Mouse (Mus musculus): Measurements from ENCODE around the gene Fam234b. TPM values are rescaled to one million over a fixed set of nuclear protein-coding genes. Genes with fewer than 3 reads are reported as not detected.

The Fam234b gene
- total and polyA plus RNA-seq, 3 experiments = 7.5 to 37.3 (median 18.3) TPM

DNA sequence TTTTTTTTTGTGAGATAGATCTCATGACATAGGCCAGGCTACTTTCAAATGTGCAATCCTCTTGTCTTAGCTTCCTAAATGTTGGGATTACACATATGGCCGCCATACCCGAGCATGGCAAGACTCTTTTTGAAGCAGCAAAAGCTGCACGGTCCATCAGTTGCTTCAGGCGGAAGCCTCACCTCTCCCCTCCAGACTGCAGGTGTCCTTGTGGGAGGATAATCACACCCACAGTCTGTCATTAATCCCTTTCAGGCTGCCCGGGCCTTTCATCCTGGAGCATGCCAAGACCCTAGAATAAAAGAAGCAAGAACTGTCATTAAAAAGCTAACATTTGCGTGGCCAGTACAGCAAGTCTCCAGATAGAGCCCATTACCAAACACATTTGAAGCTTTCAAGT is 71.8 kb downstream of the Fam234b start:
- no peaks in the 10 kb centered on the region for H3K4me1 ChIP-seq (ENCODE audit: insufficient read depth, low read depth, low read length)
- no peaks in the 10 kb centered on the region for H3K27me3 ChIP-seq (ENCODE audit: insufficient read depth, low read length)
- DNase-seq (ENCODE audit: low spot score) (no peak), ATAC-seq (ENCODE audit: extremely low read depth, insufficient number of reproducible peaks, low FRiP score, poor library complexity, severe bottlenecking) (no peak)
- H3K9me3 ChIP-seq (replicated peaks) = peaks cover 32% of the 10 kb centered on the region
- TF ChIP-seq TAL1 (conservative IDR thresholded peaks at IDR 0.05; ENCODE audit: low read depth, low read length) (no peak), POLR2AphosphoS5 (IDR thresholded peaks at IDR 0.05; ENCODE audit: insufficient replicate concordance, low read depth, low read length) (no peak), GATA1 (IDR thresholded peaks at IDR 0.05; ENCODE audit: borderline replicate concordance, low read length) (no peak), GATA2 (IDR thresholded peaks at IDR 0.05; ENCODE audit: borderline replicate concordance, low read depth, low read length) (no peak), CTCF (IDR thresholded peaks at IDR 0.05; ENCODE audit: low read depth, low read length) (no peak)
- no peak overlapping the region for H3K4me3 ChIP-seq (ENCODE audit: low read depth, low read length)
- H3K36me3 ChIP-seq (replicated peaks) = no peaks in the 10 kb centered on the region

DNA sequence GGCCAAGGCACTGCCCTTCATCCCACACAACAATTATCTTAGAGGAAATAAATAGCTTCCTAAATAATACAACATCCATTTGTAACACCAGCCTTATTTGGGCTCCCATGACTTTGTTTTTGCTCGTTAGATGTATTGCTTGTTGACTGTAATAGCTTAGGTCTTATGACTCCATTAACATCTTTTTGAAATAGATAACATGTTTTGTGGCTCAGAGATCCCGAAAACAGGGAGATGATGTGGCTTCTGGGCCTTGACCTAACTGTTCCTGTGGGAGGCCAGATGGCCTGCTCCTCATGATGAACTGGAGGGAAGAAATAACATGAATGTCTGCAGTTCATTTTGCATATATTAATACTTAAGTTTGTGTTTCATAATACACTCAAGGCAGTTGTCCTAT is 74.0 kb downstream of the Fam234b start:
- H3K9me3 ChIP-seq (replicated peaks) = peaks cover 37% of the 10 kb centered on the region
- no peaks in the 10 kb centered on the region for H3K4me1 ChIP-seq (ENCODE audit: insufficient read depth, low read depth, low read length)
- ATAC-seq (ENCODE audit: extremely low read depth, insufficient number of reproducible peaks, low FRiP score, poor library complexity, severe bottlenecking) (no peak), DNase-seq (ENCODE audit: low spot score) (no peak)
- H3K36me3 ChIP-seq (replicated peaks) = no peaks in the 10 kb centered on the region
- no peak overlapping the region for H3K4me3 ChIP-seq (ENCODE audit: low read depth, low read length)
- TF ChIP-seq GATA1 (IDR thresholded peaks at IDR 0.05; ENCODE audit: borderline replicate concordance, low read length) = no peak
- no peak for TF ChIP-seq CTCF (IDR thresholded peaks at IDR 0.05; ENCODE audit: low read depth, low read length)
- no peak for TF ChIP-seq POLR2AphosphoS5 (IDR thresholded peaks at IDR 0.05; ENCODE audit: insufficient replicate concordance, low read depth, low read length)
- TF ChIP-seq GATA2 (IDR thresholded peaks at IDR 0.05; ENCODE audit: borderline replicate concordance, low read depth, low read length) = no peak
- no peak for TF ChIP-seq TAL1 (conservative IDR thresholded peaks at IDR 0.05; ENCODE audit: low read depth, low read length)
- no peaks in the 10 kb centered on the region for H3K27me3 ChIP-seq (ENCODE audit: insufficient read depth, low read length)

DNA sequence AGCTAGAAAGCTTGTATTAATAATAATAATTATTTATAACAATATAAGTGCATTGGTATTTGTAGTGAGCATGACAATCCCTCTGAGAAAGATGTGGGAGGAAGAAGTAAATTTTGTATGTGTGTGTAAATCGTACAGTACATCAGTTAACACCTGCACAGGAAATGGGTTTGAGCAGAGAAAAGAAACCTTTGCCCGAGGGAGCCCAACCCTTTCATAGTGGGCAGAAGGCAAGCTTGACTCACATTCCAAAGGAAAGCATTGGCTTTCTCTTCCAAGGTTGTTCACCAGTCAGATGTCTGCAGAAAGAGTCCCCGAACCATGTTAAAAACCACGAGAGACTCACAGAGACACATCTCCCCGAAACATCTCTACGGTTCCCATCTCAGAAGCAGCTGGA is 75.3 kb downstream of the Fam234b start:
- Histone ChIP-seq H3K27me3 (ENCODE audit: insufficient read depth, low read length) (no peaks in the 10 kb centered on the region), H3K4me3 (ENCODE audit: low read depth, low read length) (no peak overlapping the region), H3K4me1 (ENCODE audit: insufficient read depth, low read depth, low read length) (no peaks in the 10 kb centered on the region), H3K36me3 (replicated peaks) (no peaks in the 10 kb centered on the region), H3K9me3 (replicated peaks) (peaks cover 36% of the 10 kb centered on the region)
- no peak for ATAC-seq (ENCODE audit: extremely low read depth, insufficient number of reproducible peaks, low FRiP score, poor library complexity, severe bottlenecking)
- DNase-seq (ENCODE audit: low spot score) = no peak
- no peak for TF ChIP-seq GATA2 (IDR thresholded peaks at IDR 0.05; ENCODE audit: borderline replicate concordance, low read depth, low read length)
- TF ChIP-seq POLR2AphosphoS5 (IDR thresholded peaks at IDR 0.05; ENCODE audit: insufficient replicate concordance, low read depth, low read length) = no peak
- no peak for TF ChIP-seq TAL1 (conservative IDR thresholded peaks at IDR 0.05; ENCODE audit: low read depth, low read length)
- TF ChIP-seq CTCF (IDR thresholded peaks at IDR 0.05; ENCODE audit: low read depth, low read length) = no peak
- no peak for TF ChIP-seq GATA1 (IDR thresholded peaks at IDR 0.05; ENCODE audit: borderline replicate concordance, low read length)

DNA sequence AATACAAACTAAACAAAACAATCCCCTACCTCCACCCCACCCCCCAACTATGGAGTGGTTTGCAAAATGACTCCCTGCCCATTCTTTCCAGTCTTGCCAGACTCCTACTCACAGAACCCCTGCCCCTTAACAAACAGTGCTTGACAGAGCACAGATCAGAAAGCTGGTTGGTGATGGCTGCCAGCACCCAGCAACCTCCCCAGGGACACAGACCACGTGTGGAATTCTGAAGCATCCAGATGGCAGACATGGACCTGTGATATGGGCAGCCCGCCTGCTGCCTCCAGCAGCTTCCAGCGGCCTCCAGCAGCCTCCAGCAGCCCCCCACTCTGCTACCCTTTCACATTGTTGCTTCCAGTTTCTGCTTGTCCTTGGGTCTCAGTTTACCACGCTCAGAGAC is 77.5 kb downstream of the Fam234b start:
- Histone ChIP-seq H3K4me3 (ENCODE audit: low read depth, low read length) (no peak overlapping the region), H3K36me3 (replicated peaks) (no peaks in the 10 kb centered on the region), H3K9me3 (replicated peaks) (peaks cover 31% of the 10 kb centered on the region), H3K4me1 (ENCODE audit: insufficient read depth, low read depth, low read length) (no peaks in the 10 kb centered on the region), H3K27me3 (ENCODE audit: insufficient read depth, low read length) (no peaks in the 10 kb centered on the region)
- ATAC-seq (ENCODE audit: extremely low read depth, insufficient number of reproducible peaks, low FRiP score, poor library complexity, severe bottlenecking) (no peak), DNase-seq (ENCODE audit: low spot score) (no peak)
- TF ChIP-seq POLR2AphosphoS5 (IDR thresholded peaks at IDR 0.05; ENCODE audit: insufficient replicate concordance, low read depth, low read length) (no peak), CTCF (IDR thresholded peaks at IDR 0.05; ENCODE audit: low read depth, low read length) (no peak), TAL1 (conservative IDR thresholded peaks at IDR 0.05; ENCODE audit: low read depth, low read length) (no peak), GATA1 (IDR thresholded peaks at IDR 0.05; ENCODE audit: borderline replicate concordance, low read length) (no peak), GATA2 (IDR thresholded peaks at IDR 0.05; ENCODE audit: borderline replicate concordance, low read depth, low read length) (no peak)

DNA sequence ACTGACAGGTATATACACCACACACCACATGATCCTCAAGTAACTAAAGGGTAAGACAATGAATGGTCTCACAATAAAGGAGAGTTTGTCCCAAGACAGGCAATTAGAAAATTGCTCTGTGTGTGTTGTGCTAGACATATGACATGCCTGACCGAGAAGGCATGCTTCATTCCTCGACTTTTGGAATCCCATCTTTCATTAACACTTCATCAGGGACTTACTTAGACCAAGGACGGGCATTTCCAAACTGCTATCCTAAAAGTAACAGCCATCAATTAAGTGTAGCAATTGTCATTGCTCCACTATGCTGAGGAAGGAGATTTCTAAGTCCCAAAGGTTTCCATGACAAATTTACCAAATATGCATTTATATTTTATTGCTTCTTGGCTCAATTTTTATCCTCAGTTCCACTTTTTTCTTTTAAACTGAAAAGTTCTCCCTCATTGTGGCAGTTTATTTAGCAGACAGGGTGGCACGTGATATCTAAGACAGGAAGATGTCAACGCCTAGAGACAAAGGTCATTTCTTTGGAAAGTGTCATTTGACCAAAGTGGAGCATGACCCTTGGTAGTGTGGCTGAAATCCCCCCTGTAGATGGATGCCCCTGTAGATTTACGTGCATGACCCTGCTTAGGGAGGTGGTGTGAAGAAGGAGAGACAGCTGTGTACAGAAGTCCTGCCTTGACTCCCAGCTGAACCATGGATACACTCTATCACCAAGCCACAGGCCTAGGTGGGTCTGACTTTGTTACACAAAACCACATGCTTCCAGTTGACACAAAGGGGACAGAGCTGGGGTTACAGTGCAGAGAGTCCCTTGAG is 78.9 kb downstream of the Fam234b start:
- DNase-seq (ENCODE audit: low spot score) (no peak), ATAC-seq (ENCODE audit: extremely low read depth, insufficient number of reproducible peaks, low FRiP score, poor library complexity, severe bottlenecking) (no peak)
- Histone ChIP-seq H3K9me3 (replicated peaks) (peaks cover 22% of the 10 kb centered on the region), H3K4me1 (ENCODE audit: insufficient read depth, low read depth, low read length) (no peaks in the 10 kb centered on the region), H3K4me3 (ENCODE audit: low read depth, low read length) (no peak overlapping the region), H3K27me3 (ENCODE audit: insufficient read depth, low read length) (no peaks in the 10 kb centered on the region), H3K36me3 (replicated peaks) (no peaks in the 10 kb centered on the region)
- TF ChIP-seq POLR2AphosphoS5 (IDR thresholded peaks at IDR 0.05; ENCODE audit: insufficient replicate concordance, low read depth, low read length) (no peak), TAL1 (conservative IDR thresholded peaks at IDR 0.05; ENCODE audit: low read depth, low read length) (no peak), CTCF (IDR thresholded peaks at IDR 0.05; ENCODE audit: low read depth, low read length) (no peak), GATA2 (IDR thresholded peaks at IDR 0.05; ENCODE audit: borderline replicate concordance, low read depth, low read length) (no peak), GATA1 (IDR thresholded peaks at IDR 0.05; ENCODE audit: borderline replicate concordance, low read length) (no peak)

DNA sequence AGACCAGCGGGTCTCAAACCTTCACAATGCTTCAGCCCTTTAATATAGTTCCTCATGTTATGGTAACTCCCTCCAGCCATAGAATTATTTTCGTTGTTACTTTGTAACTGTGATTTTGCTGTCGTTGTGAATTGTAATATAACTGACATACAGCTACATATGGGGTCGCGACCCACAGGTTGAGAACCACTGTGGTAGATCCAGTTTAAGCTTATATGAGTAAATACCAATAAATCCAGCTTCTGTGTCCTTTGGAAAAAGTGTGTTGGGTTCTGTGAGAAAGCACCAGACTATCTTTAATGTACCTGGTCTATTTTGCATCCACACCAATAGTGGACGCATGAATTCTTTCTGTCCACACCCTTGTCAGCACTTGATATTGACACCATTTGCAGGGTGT is 80.5 kb downstream of the Fam234b start:
- TF ChIP-seq CTCF (IDR thresholded peaks at IDR 0.05; ENCODE audit: low read depth, low read length) (no peak), POLR2AphosphoS5 (IDR thresholded peaks at IDR 0.05; ENCODE audit: insufficient replicate concordance, low read depth, low read length) (no peak), TAL1 (conservative IDR thresholded peaks at IDR 0.05; ENCODE audit: low read depth, low read length) (no peak), GATA1 (IDR thresholded peaks at IDR 0.05; ENCODE audit: borderline replicate concordance, low read length) (no peak), GATA2 (IDR thresholded peaks at IDR 0.05; ENCODE audit: borderline replicate concordance, low read depth, low read length) (no peak)
- ATAC-seq (ENCODE audit: extremely low read depth, insufficient number of reproducible peaks, low FRiP score, poor library complexity, severe bottlenecking) = no peak
- no peak for DNase-seq (ENCODE audit: low spot score)
- no peaks in the 10 kb centered on the region for H3K4me1 ChIP-seq (ENCODE audit: insufficient read depth, low read depth, low read length)
- H3K27me3 ChIP-seq (ENCODE audit: insufficient read depth, low read length) = no peaks in the 10 kb centered on the region
- peaks cover 22% of the 10 kb centered on the region for H3K9me3 ChIP-seq (replicated peaks)
- H3K4me3 ChIP-seq (ENCODE audit: low read depth, low read length) = no peak overlapping the region
- H3K36me3 ChIP-seq (replicated peaks) = no peaks in the 10 kb centered on the region

All from G1E (cell line).